Mouse (Mus musculus) midbrain, embryonic 11.5 days (tissue): Measurements from ENCODE around the gene Nfyc. TPM values are rescaled to one million over a fixed set of nuclear protein-coding genes. Genes with fewer than 3 reads are reported as not detected.

Experiments
- ATAC-seq: fragments of 200-750 bp; cut with Nextera tagmentation; 2 replicates; pipeline ENCODE4 v1.8.0; 2017; ENCODE audit warnings: moderate TSS enrichment, moderate library complexity; ENCODE audit not compliant: low FRiP score
- DNase-seq: peaks from one replicate; pipeline ENCODE4 v3.0.0; 2015; ENCODE audit warnings: low spot score; ENCODE audit errors: missing footprints
- H3K27ac ChIP-seq: fragments of 300-500 bp; sonication (generic); 2 replicates; pipeline ENCODE4 v1.5.1; 2014; ENCODE audit warnings: low read depth, low read length
- H3K27me3 ChIP-seq: fragments of 300-500 bp; sonication (generic); 2 replicates; pipeline ENCODE4 v1.6.1; 2014; ENCODE audit warnings: mild to moderate bottlenecking, low read length, moderate library complexity, mixed read lengths; ENCODE audit not compliant: control insufficient read depth, insufficient read depth
- H3K36me3 ChIP-seq: fragments of 300-500 bp; sonication (generic); 2 replicates; pipeline ENCODE4 v1.6.1; 2014; ENCODE audit warnings: mild to moderate bottlenecking, low read length, moderate library complexity, mixed read lengths; ENCODE audit not compliant: control insufficient read depth, insufficient read depth
- H3K4me1 ChIP-seq: fragments of 300-500 bp; sonication (generic); 2 replicates; pipeline ENCODE4 v1.6.1; 2014; ENCODE audit warnings: low read length; ENCODE audit not compliant: control insufficient read depth, insufficient read depth
- H3K4me2 ChIP-seq: fragments of 300-500 bp; sonication (generic); 2 replicates; pipeline ENCODE4 v1.6.1; 2014; ENCODE audit warnings: mild to moderate bottlenecking, moderate library complexity
- H3K4me3 ChIP-seq: fragments of 300-500 bp; sonication (generic); 2 replicates; pipeline ENCODE4 v1.5.1; 2014; ENCODE audit warnings: low read depth, low read length
- H3K9ac ChIP-seq: fragments of 300-500 bp; sonication (generic); 2 replicates; pipeline ENCODE4 v1.6.1; 2014; ENCODE audit warnings: low read length
- H3K9me3 ChIP-seq: fragments of 300-500 bp; sonication (generic); 2 replicates; pipeline ENCODE4 v1.6.1; 2016; ENCODE audit warnings: low read length; ENCODE audit not compliant: control insufficient read depth
- WGBS: fragments of 180-500 bp; shearing (Covaris S2); extraction: QIAGEN DNeasy Blood & Tissue Kit; methylation state at CpG from one replicate; pipeline ENCODE4 v1.1.7; 2014; 5-methylcytosine and 5-hydroxymethylcytosine counted together
- polyA plus RNA-seq: library from polyadenylated mRNA; unstranded; fragments of >200 nt; fragmentation: Nextera tagmentation; extraction: Ambion mirVana; gene quantifications from 2 replicates; pipeline ENCODE4 v1.2.1, GENCODE M21; 2014

Gene Nfyc
- 117 and 118 TPM in 2 replicates for polyA plus RNA-seq

GRCm38 (mm10) chr4:120831472-120831871 lies at the start of gene Nfyc:
Gene Nfyc, minus strand, starts transcription at chr4:120831572.
- Histone ChIP-seq H3K4me2 (no peak within 1 kb of the TSS), H3K36me3 (no peaks in the 10 kb centered on the region), H3K9me3 (no peaks in the 10 kb centered on the region), H3K27me3 (no peaks in the 10 kb centered on the region; the same call in 1 of the 2 replicates), H3K4me3 (no peak within 1 kb of the TSS), H3K9ac (no peak within 1 kb of the TSS), H3K27ac (no peak within 1 kb of the TSS), H3K4me1 (no peaks in the 10 kb centered on the region)
- ATAC-seq (no peak), DNase-seq (peak; percentile 37)
- 79% methylated on average over 4 of the region's 4 CpGs for WGBS

- no peaks in the 10 kb centered on the region for H3K36me3 ChIP-seq
- H3K4me2 ChIP-seq: no peak overlapping the region
- H3K27ac ChIP-seq: no peak overlapping the region
- H3K9ac ChIP-seq: no peak overlapping the region
- 53% methylated on average over 6 of the region's 6 CpGs for WGBS
- peak; percentile 73 for DNase-seq
- no peaks in the 10 kb centered on the region for H3K27me3 ChIP-seq
- ATAC-seq: no peak
- no peaks in the 10 kb centered on the region for H3K9me3 ChIP-seq
- no peak overlapping the region for H3K4me3 ChIP-seq
- peaks cover 24% of the 10 kb centered on the region for H3K4me1 ChIP-seq
Measured at GRCm38 (mm10) chr4:120880731-120881432, 49.5 kb upstream of the Nfyc start.

DNA sequence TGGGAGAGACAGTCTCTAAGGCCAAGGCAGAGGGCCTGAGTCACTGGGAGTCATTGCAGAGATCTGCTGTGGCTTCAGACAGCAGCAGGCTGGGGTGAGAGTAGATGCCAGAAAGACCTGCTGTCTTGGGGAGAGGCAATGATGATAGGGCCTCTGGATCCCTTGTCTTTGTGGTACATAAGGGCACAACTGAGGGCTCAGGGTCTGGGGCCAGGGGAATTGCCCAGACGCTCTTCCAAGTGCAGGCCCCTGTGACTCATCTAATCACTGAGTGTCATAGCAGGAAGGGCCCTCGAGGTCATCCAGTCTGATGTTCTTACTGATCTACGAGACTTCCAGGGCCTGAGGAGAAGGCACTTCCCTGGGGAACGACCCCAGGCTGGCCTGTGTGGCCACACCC lies 48.0 kb upstream of the Nfyc start:
- WGBS: 57% methylated on average over 4 of the region's 4 CpGs
- H3K4me3 ChIP-seq: no peak overlapping the region
- no peak overlapping the region for H3K4me2 ChIP-seq
- H3K9me3 ChIP-seq: no peaks in the 10 kb centered on the region
- no peak overlapping the region; the same call in 1 of the 2 replicates for H3K27ac ChIP-seq
- no peaks in the 10 kb centered on the region for H3K36me3 ChIP-seq
- DNase-seq (peak; percentile 76), ATAC-seq (no peak)
- H3K27me3 ChIP-seq: no peaks in the 10 kb centered on the region
- H3K9ac ChIP-seq: no peak overlapping the region
- H3K4me1 ChIP-seq: peaks cover 19% of the 10 kb centered on the region

DNA sequence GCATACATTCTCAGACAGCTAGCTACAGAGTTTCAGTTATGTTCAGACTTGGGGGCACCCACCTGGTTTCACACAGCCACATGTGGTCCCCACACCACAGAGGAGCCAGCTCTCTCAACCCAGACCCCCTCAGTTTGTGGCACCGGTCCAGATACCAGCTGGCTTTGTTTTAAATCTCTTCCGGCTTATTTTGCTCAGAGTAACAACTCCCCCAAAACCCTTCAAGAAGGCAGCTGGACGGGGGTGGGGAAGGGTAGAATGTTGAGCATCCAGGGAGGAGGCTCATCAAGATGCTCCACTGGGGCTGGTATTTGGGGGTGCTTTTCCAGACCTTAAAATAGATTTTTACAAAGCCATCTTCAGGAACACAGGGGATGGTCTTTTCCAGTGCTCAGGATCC lies 47.4 kb upstream of the Nfyc start:
- ATAC-seq (no peak), DNase-seq (no peak)
- H3K27ac ChIP-seq: no peak overlapping the region
- H3K4me1 ChIP-seq: peaks cover 19% of the 10 kb centered on the region
- H3K4me2 ChIP-seq: no peak overlapping the region
- H3K9me3 ChIP-seq: no peaks in the 10 kb centered on the region
- WGBS: 82% methylated on average over 3 of the region's 3 CpGs
- H3K4me3 ChIP-seq: no peak overlapping the region
- H3K27me3 ChIP-seq: no peaks in the 10 kb centered on the region
- no peaks in the 10 kb centered on the region for H3K36me3 ChIP-seq
- no peak overlapping the region for H3K9ac ChIP-seq

DNA sequence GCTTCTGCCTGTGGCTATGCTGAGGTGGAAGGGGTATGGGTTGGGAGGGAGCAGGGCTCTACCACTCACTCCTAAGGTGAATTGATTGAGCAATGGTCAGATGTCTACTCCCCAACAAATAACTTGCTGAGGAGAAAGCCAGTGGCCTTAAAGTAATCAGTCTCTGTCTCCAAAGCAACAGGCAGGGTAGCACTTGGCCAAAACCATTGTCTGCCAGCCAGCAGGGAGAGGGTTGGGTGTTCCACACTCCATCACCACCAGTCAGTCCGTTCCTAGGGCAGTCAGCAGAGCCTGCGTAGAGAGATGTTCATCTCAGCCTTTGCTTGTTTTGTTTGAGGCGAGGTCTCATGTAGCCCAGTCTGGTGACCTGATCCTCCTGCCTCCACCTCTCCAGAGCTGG lies 44.6 kb upstream of the Nfyc start:
- no peaks in the 10 kb centered on the region for H3K36me3 ChIP-seq
- no peaks in the 10 kb centered on the region for H3K9me3 ChIP-seq
- H3K4me1 ChIP-seq: no peaks in the 10 kb centered on the region
- no peak overlapping the region for H3K4me3 ChIP-seq
- no peaks in the 10 kb centered on the region for H3K27me3 ChIP-seq
- no peak overlapping the region for H3K9ac ChIP-seq
- H3K4me2 ChIP-seq: no peak overlapping the region
- no peak for ATAC-seq
- no peak overlapping the region for H3K27ac ChIP-seq
- 68% methylated on average over 3 of the region's 3 CpGs for WGBS
- peak; percentile 69 for DNase-seq

DNA sequence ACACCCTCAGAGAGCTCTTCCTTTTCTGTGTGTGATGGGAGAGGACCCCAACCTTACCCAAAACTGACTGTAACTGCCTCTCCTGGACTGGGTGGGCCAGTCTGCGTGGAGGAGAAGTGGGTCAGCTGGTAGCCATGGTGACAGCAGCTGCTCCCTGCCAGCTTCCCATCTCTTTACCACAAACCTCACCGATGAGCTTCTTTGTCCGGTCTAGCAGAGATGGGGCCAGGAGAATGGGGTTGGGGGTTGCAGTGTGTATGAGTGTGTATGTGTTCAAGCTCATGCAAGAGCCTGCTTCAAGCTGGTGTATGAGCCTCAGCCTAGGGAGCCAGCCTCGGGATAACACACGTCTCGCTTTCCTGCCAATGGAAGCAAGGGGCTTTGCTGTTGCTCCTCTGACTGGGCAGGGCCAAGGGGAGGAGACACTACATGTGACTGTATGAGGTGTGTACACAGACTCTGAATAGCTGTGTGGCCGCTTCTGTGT lies 38.9 kb upstream of the Nfyc start:
- H3K4me1 ChIP-seq: peaks cover 2% of the 10 kb centered on the region; the same call in 1 of the 2 replicates

DNA sequence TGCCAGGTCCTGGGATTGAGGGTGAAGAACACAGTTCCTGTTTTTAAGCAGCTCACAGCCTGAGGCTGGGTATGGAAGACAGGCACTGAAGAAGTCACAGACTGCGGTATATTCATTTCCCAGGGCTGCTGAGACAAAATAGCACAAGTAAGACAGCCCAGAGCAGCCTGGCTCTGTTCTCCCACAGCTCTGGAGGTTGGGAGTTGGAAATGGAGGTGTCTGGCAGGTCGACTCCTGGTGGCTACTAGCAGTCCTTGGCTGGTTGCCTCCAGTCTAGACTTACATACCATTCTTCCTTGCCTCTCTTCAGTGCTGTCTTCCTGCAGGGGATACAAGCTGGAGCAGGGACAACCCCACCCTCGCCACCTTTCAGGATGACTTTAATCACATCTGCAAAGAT lies 37.6 kb upstream of the Nfyc start:
- ATAC-seq: no peak
- Histone ChIP-seq H3K4me3 (no peak overlapping the region), H3K4me1 (peaks cover 2% of the 10 kb centered on the region; the same call in 1 of the 2 replicates), H3K27ac (no peak overlapping the region), H3K4me2 (no peak overlapping the region), H3K9me3 (no peaks in the 10 kb centered on the region), H3K27me3 (no peaks in the 10 kb centered on the region), H3K36me3 (no peaks in the 10 kb centered on the region), H3K9ac (no peak overlapping the region)
- DNase-seq: no peak
- WGBS: 73% methylated on average over 3 of the region's 3 CpGs

More for the DNA sequence above, 38.9 kb upstream of the Nfyc start:
- DNase-seq (peak; percentile 88), ATAC-seq (peak; percentile 59)
- no peak overlapping the region for H3K27ac ChIP-seq
- H3K9ac ChIP-seq: no peak overlapping the region
- 47% methylated on average over 7 of the region's 7 CpGs for WGBS
- no peaks in the 10 kb centered on the region for H3K27me3 ChIP-seq
- H3K4me2 ChIP-seq: no peak overlapping the region
- H3K4me3 ChIP-seq: no peak overlapping the region
- no peaks in the 10 kb centered on the region for H3K36me3 ChIP-seq
- H3K9me3 ChIP-seq: no peaks in the 10 kb centered on the region

DNA sequence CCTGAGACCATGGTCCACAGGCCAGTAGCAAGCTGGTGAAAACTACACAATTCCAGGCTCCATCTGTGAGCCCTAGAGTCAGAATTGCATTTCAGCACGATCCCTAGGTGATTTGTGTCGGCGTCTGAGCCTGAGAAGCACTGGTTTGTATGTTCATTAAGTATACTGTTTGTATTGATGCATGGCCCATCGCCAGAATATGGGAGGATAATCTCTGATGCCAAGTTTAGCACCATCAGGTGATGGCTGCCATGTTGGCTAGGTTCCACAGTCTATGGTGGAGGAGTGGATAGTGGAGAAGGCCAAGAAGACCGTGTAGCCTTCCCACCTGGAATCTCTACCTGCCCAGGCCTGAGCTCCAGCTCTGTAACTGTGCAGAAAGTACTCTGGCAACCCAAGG lies 36.9 kb upstream of the Nfyc start:
- H3K27me3 ChIP-seq: no peaks in the 10 kb centered on the region
- no peak overlapping the region for H3K4me3 ChIP-seq
- H3K27ac ChIP-seq: no peak overlapping the region
- H3K4me1 ChIP-seq: peaks cover 2% of the 10 kb centered on the region; the same call in 1 of the 2 replicates
- no peak overlapping the region for H3K4me2 ChIP-seq
- H3K9me3 ChIP-seq: no peaks in the 10 kb centered on the region
- no peak overlapping the region for H3K9ac ChIP-seq
- WGBS: 82% methylated on average over 5 of the region's 5 CpGs
- DNase-seq (no peak), ATAC-seq (no peak)
- H3K36me3 ChIP-seq: no peaks in the 10 kb centered on the region

GRCm38 (mm10) chr4:120866211-120866610 lies 34.8 kb upstream of the Nfyc start:
- H3K36me3 ChIP-seq: no peaks in the 10 kb centered on the region
- no peak overlapping the region for H3K9ac ChIP-seq
- 7% methylated on average over 6 of the region's 6 CpGs for WGBS
- ATAC-seq: peak; percentile 42; the same call in 1 of the 2 replicates
- no peak overlapping the region for H3K4me2 ChIP-seq
- H3K27ac ChIP-seq: no peak overlapping the region
- H3K4me1 ChIP-seq: peaks cover 2% of the 10 kb centered on the region; the same call in 1 of the 2 replicates
- H3K4me3 ChIP-seq: no peak overlapping the region
- no peaks in the 10 kb centered on the region for H3K9me3 ChIP-seq
- H3K27me3 ChIP-seq: no peaks in the 10 kb centered on the region
- DNase-seq: peak; percentile 83
